Mouse (Mus musculus) right cerebral cortex, postnatal 36 days (tissue): ENCODE measurements around the gene E330034G19Rik.
"Not testable (repeated sequence)": the region's sequence is repeated elsewhere in the genome, so short reads cannot be mapped to it uniquely, and the experiment has no call there.

Experiments
- DNase-seq, 2 experiments: peaks; one replicate each; pipeline ENCODE4 v3.0.0; 2022; ENCODE audit warnings: low spot score in 2 of 2, mixed read lengths in 1 of 2

The E330034G19Rik gene

GRCm38 (mm10) chr14:24347007-24347406 lies 54.0 kb downstream of the E330034G19Rik start:
- not testable (repeated sequence) for DNase-seq

- DNase-seq, result no peak
Measured at GRCm38 (mm10) chr14:24358295-24358951, 65.4 kb downstream of the E330034G19Rik start.
